Mouse (Mus musculus): ENCODE measurements at regions not wholly inside any gene's neighbourhood (a gene's known extent, or its start where the extent isn't known, plus 50 kb on each side); places are given as distances from the start of the nearest gene placed in this dataset.
A peak's percentile ranks its signal among the peaks of the same experiment; 100 is the strongest.

GRCm38 (mm10) chr19:23044510-23045464 is 96.2 kb upstream of the Klf9 start:
- H3K4me1 ChIP-seq, result no peaks in the 10 kb centered on the region

DNA sequence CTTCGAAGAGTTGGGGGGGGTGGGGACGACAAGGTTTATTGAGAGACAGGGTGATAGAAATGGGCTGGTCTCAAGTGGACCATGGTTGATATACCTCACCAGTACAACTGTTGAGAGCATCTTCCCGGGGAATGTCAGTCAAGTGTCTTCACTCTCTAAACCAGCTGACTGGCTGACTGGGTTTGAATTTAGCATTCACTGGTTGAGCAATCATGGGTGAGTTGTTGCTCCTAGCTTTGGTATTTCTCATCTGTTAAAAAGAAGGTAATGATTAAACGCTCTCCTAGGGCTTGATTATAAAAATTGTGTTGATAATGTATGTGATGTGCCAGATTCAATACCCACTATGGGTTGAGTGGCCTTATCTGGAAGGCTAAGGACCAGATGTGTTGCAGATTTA is 89.6 kb upstream of the Klf9 start:
- Histone ChIP-seq H3K9me3 (no peaks in the 10 kb centered on the region), H3K36me3 (replicated peaks; ENCODE audit: low read length) (no peaks in the 10 kb centered on the region), H3K27me3 (replicated peaks) (peaks cover 5% of the 10 kb centered on the region), H3K4me1 (peaks cover 11% of the 10 kb centered on the region), H3K4me3 (replicated peaks) (no peak overlapping the region)
- TF ChIP-seq GATA1 (IDR thresholded peaks at IDR 0.05; ENCODE audit: borderline replicate concordance, low read length) (no peak), FLI1 (IDR thresholded peaks at IDR 0.05; ENCODE audit: low read length) (no peak)

More at GRCm38 (mm10) chr19:23044510-23045464, 96.2 kb upstream of the Klf9 start:
- no peaks in the 10 kb centered on the region for H3K9me3 ChIP-seq
- H3K27me3 ChIP-seq (replicated peaks), result peaks cover 2% of the 10 kb centered on the region
- no peaks in the 10 kb centered on the region for H3K36me3 ChIP-seq (replicated peaks; ENCODE audit: low read length)
- H3K4me3 ChIP-seq (replicated peaks), result no peak overlapping the region
- TF ChIP-seq GATA1 (IDR thresholded peaks at IDR 0.05; ENCODE audit: borderline replicate concordance, low read length) (no peak), FLI1 (IDR thresholded peaks at IDR 0.05; ENCODE audit: low read length) (no peak)

- Histone ChIP-seq H3K9me3 (no peaks in the 10 kb centered on the region), H3K36me3 (replicated peaks; ENCODE audit: low read length) (no peaks in the 10 kb centered on the region), H3K4me3 (replicated peaks) (peak overlapping the region; percentile 53), H3K27me3 (replicated peaks) (peaks cover 20% of the 10 kb centered on the region), H3K4me1 (peaks cover 26% of the 10 kb centered on the region)
- TF ChIP-seq FLI1 (IDR thresholded peaks at IDR 0.05; ENCODE audit: low read length) (no peak), GATA1 (IDR thresholded peaks at IDR 0.05; ENCODE audit: borderline replicate concordance, low read length) (no peak)
Observed at GRCm38 (mm10) chr19:23054440-23054839, 86.6 kb upstream of the Klf9 start.

DNA sequence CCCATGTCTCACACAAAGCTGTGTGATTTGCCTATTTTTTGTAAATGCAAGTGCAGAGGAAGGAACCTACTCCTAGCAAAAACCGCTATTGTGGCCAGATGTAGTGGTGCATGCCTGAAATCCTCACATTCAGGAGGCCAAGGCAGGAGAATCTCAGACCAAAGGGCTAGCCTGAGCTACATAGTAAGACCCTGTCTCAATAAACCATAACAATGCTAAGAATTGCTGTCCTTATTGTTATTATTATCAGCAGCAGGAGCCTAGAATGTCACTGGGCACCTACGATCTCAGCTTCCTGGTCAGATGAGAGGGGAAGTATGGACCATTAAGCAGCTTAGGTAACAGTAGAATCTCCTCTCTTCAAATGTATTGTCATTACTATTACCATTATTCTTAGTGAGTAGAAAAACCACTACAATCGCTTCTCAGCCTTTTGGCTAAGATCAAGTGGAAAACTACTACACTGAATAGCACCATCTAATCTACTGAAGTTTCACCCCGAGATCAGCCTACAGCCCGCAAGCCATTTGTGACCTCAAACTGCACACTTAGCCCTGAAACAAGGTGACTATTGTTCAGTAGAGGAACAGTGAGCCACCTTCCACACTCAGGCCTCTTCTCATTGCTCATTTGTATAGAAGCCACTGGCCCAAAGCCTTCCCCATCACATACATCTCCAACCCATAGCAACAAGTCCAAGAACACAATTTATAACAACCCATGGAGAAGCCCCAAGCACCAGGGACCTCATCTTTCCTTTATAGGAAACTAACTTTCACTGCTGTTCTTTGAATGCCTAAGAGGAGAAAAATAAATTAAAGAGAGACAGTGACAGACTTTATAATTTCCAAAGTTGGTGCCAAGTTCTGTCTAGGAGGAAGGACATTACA is 84.9 kb upstream of the Klf9 start:
- Histone ChIP-seq H3K36me3 (replicated peaks; ENCODE audit: low read length) (no peaks in the 10 kb centered on the region), H3K9me3 (no peaks in the 10 kb centered on the region), H3K4me1 (peaks cover 26% of the 10 kb centered on the region), H3K4me3 (replicated peaks) (peak overlapping the region; percentile 8), H3K27me3 (replicated peaks) (peaks cover 24% of the 10 kb centered on the region)
- no peak for TF ChIP-seq FLI1 (IDR thresholded peaks at IDR 0.05; ENCODE audit: low read length)
- no peak for TF ChIP-seq GATA1 (IDR thresholded peaks at IDR 0.05; ENCODE audit: borderline replicate concordance, low read length)

GRCm38 (mm10) chr19:23056851-23057707 is 83.9 kb upstream of the Klf9 start:
- Histone ChIP-seq H3K27me3 (replicated peaks) (peaks cover 24% of the 10 kb centered on the region), H3K36me3 (replicated peaks; ENCODE audit: low read length) (no peaks in the 10 kb centered on the region), H3K4me1 (peaks cover 26% of the 10 kb centered on the region), H3K9me3 (no peaks in the 10 kb centered on the region), H3K4me3 (replicated peaks) (peak overlapping the region; percentile 88)
- TF ChIP-seq FLI1 (IDR thresholded peaks at IDR 0.05; ENCODE audit: low read length), result no peak
- TF ChIP-seq GATA1 (IDR thresholded peaks at IDR 0.05; ENCODE audit: borderline replicate concordance, low read length), result no peak

DNA sequence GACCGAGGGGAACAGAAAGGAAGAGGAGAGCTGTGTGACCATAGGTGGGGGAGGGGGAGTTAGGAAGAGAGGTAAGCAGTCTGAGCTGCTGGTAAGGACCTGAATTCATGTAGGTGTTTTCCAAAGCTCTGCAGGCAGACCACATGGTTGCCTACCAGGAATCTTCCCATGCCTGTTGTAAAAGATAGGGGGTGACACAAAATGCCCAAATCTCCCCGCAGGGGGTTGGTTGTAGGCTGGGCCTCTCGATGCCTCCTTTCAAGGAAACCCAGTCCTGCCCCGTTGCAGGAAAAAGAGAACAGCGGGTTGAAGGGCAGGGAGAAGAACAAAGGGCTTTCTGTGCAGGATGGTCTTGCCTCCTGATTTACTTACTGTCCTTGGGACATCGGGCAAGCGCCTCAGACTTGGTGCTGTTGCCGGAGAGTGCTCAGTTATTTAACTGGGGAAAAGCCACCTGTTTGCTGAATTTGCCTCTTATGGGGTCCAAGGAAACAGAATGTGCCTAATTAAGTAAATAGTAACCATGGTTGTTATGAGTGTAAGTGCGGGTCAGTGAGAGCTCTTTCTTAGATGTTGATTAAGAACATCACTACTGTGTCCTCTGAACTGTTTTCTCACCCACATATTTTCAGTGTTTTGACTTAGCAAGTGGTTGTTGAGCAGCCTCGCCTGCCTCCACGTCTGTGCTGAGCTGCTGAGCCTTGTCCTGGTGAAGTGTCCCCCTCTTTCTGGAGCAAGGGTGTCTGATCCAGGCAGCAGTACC is 83.1 kb upstream of the Klf9 start:
- H3K4me3 ChIP-seq (replicated peaks), result peak overlapping the region; percentile 88
- peaks cover 24% of the 10 kb centered on the region for H3K27me3 ChIP-seq (replicated peaks)
- H3K9me3 ChIP-seq, result no peaks in the 10 kb centered on the region
- TF ChIP-seq FLI1 (IDR thresholded peaks at IDR 0.05; ENCODE audit: low read length) (no peak), GATA1 (IDR thresholded peaks at IDR 0.05; ENCODE audit: borderline replicate concordance, low read length) (no peak)
- H3K4me1 ChIP-seq, result peaks cover 26% of the 10 kb centered on the region
- no peaks in the 10 kb centered on the region for H3K36me3 ChIP-seq (replicated peaks; ENCODE audit: low read length)

DNA sequence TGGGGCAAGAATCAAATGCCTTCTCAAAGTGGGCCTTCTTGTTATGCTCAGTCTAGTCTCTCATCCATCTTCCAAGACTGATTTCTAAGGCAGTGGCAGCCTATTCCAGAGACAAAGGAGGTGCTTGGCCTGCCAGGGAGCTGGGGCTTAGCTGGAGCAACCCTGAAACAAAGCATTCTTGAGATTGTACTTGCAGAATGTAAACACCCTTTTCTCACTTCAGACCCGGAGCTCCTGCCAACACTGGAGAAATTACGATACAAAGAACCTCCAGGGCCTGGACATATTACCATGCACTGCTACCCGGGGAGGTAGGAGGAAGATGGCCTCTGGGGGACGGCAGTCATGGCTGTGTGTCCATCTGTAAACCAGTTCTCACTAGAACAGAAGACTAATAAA is 82.5 kb upstream of the Klf9 start:
- H3K4me3 ChIP-seq (replicated peaks), result no peak overlapping the region
- peaks cover 26% of the 10 kb centered on the region for H3K4me1 ChIP-seq
- peaks cover 24% of the 10 kb centered on the region for H3K27me3 ChIP-seq (replicated peaks)
- no peaks in the 10 kb centered on the region for H3K36me3 ChIP-seq (replicated peaks; ENCODE audit: low read length)
- H3K9me3 ChIP-seq, result no peaks in the 10 kb centered on the region
- TF ChIP-seq FLI1 (IDR thresholded peaks at IDR 0.05; ENCODE audit: low read length) (no peak), GATA1 (IDR thresholded peaks at IDR 0.05; ENCODE audit: borderline replicate concordance, low read length) (no peak)

- Histone ChIP-seq H3K36me3 (replicated peaks; ENCODE audit: low read length) (no peaks in the 10 kb centered on the region), H3K4me1 (peaks cover 17% of the 10 kb centered on the region), H3K4me3 (replicated peaks) (no peak overlapping the region), H3K27me3 (replicated peaks) (peaks cover 22% of the 10 kb centered on the region), H3K9me3 (no peaks in the 10 kb centered on the region)
- TF ChIP-seq GATA1 (IDR thresholded peaks at IDR 0.05; ENCODE audit: borderline replicate concordance, low read length), result no peak
- no peak for TF ChIP-seq FLI1 (IDR thresholded peaks at IDR 0.05; ENCODE audit: low read length)
Observed at GRCm38 (mm10) chr19:23061081-23061640, 79.9 kb upstream of the Klf9 start.

All from megakaryocyte, embryonic 14.5 days (primary cell).